Mouse (Mus musculus) cerebellum, adult 9-11 months (tissue): ENCODE measurements around the gene Isca2.

Experiments used
- DNase-seq: peaks from one replicate; pipeline ENCODE4 v3.0.0; 2022

The Isca2 gene

GRCm38 (mm10) chr12:84823601-84824000 is 50.5 kb downstream of the Isca2 start:
- DNase-seq: no peak

- DNase-seq: no peak
These were observed 51.2 kb downstream of the Isca2 start for GRCm38 (mm10) chr12:84824203-84824602.
